Mouse (Mus musculus) induced T-regulatory cell, adult 2 months (primary cell): Measurements from ENCODE around the gene Cdip1.
A peak's percentile ranks its signal among the peaks of the same experiment; 100 is the strongest.
"Not testable (repeated sequence)": the region's sequence is repeated elsewhere in the genome, so short reads cannot be mapped to it uniquely, and the experiment has no call there.

ENCODE experiments used
- DNase-seq: peaks from one replicate; pipeline ENCODE4 v3.0.0-alpha.2; 2012; ENCODE audit warnings: low read depth

Cdip1 gene

GRCm38 (mm10) chr16:4789810-4790559, at the start of gene Cdip1:
Cdip1 (minus strand) TSS chr16:4790292.
- peak; percentile 98 for DNase-seq

GRCm38 (mm10) chr16:4839552-4839951, 49.5 kb upstream of the Cdip1 start:
- no peak for DNase-seq

- no peak for DNase-seq
Measured at GRCm38 (mm10) chr16:4837631-4838030, 47.5 kb upstream of the Cdip1 start.

- DNase-seq: no peak
Measured at GRCm38 (mm10) chr16:4835191-4835590, 45.1 kb upstream of the Cdip1 start, which contains the start of gene 4930562C15Rik. 4930562C15Rik (plus strand) TSS chr16:4835416.

GRCm38 (mm10) chr16:4833858-4834257, 43.8 kb upstream of the Cdip1 start:
- no peak for DNase-seq

GRCm38 (mm10) chr16:4831650-4832419, 41.7 kb upstream of the Cdip1 start:
- no peak for DNase-seq

GRCm38 (mm10) chr16:4829271-4829900, 39.3 kb upstream of the Cdip1 start:
- no peak for DNase-seq

- no peak for DNase-seq
Measured at GRCm38 (mm10) chr16:4827639-4828038, 37.5 kb upstream of the Cdip1 start.

- DNase-seq: not testable (repeated sequence)
Measured at GRCm38 (mm10) chr16:4824466-4824865, 34.4 kb upstream of the Cdip1 start.

GRCm38 (mm10) chr16:4818349-4818748, 28.3 kb upstream of the Cdip1 start:
- no peak for DNase-seq

- DNase-seq: no peak
Measured at GRCm38 (mm10) chr16:4796631-4797030, 6.5 kb upstream of the Cdip1 start.

GRCm38 (mm10) chr16:4791332-4791731, 1.2 kb upstream of the Cdip1 start:
- peak; percentile 65 for DNase-seq

GRCm38 (mm10) chr16:4789311-4789768, 752 bp downstream of the Cdip1 start:
- no peak for DNase-seq

GRCm38 (mm10) chr16:4788176-4788575, 1.9 kb downstream of the Cdip1 start:
- DNase-seq: no peak

- DNase-seq: no peak
Measured at GRCm38 (mm10) chr16:4785706-4786105, 4.4 kb downstream of the Cdip1 start.

GRCm38 (mm10) chr16:4782515-4782914, 7.6 kb downstream of the Cdip1 start:
- DNase-seq: peak; percentile 61

GRCm38 (mm10) chr16:4781524-4782196, 8.4 kb downstream of the Cdip1 start:
- DNase-seq: peak; percentile 32

- no peak for DNase-seq
Measured at GRCm38 (mm10) chr16:4778940-4779339, 11.2 kb downstream of the Cdip1 start.

GRCm38 (mm10) chr16:4777905-4778609, 12.0 kb downstream of the Cdip1 start:
- DNase-seq: no peak

- DNase-seq: no peak
Measured at GRCm38 (mm10) chr16:4777171-4777904, 12.8 kb downstream of the Cdip1 start.
